Mouse (Mus musculus) CH12F3 (cell line): ENCODE measurements around the gene Gm3072.
"Not testable (repeated sequence)": the region's sequence is repeated elsewhere in the genome, so short reads cannot be mapped to it uniquely, and the experiment has no call there.

Experiments used
- in situ Hi-C: fragments of 300-500 bp; cut with MboI; formaldehyde crosslinking; loops from 2 replicates; pipeline ENCODE4 v1.14.3; 2020; ENCODE audit warnings: low sequenced_read_pairs

Gene Gm3072

DNA sequence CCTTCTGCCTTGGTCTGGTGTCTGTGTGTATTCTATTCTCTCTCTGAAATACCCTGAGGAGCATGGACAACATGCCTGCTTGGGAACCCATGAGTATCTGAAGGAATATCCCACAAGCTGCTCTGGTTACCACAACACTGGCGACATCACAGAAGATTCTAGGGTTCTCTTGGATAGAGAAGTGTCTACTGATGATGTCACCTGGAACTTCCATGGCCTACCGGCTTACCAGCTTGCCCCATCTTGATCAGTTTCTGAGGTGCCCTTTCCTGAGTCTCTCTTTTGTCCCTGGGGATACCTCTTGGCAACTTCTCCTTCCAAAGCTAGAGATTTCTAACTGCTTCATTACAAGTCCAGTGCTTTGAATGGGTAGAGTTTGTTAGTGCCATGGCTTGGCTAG, at the start of gene Gm3072:
Gene Gm3072, minus strand, starts transcription at position 101 of the 400 bp plus-strand sequence.
- in situ Hi-C loops = not testable (repeated sequence)

DNA sequence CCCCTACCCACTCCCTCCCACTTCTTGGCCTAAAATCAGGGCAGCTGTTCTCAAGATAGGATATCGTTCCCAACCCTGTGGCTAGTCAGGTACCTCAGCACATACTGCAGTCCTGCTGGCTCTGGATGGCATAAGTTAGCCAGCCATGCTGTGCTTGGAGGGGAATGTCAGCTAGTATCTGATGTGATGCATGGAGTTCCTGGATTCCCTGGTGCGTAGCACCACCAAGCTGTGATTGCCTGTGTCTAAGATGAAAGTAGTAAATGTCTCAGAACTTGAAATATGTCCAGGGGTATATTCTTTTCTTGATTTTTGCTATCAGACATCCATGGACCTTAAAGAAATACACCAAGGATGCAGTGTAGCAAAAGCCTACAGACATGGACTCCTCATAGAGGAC, 23.8 kb upstream of the Gm3072 start:
- in situ Hi-C loops = not testable (repeated sequence)

DNA sequence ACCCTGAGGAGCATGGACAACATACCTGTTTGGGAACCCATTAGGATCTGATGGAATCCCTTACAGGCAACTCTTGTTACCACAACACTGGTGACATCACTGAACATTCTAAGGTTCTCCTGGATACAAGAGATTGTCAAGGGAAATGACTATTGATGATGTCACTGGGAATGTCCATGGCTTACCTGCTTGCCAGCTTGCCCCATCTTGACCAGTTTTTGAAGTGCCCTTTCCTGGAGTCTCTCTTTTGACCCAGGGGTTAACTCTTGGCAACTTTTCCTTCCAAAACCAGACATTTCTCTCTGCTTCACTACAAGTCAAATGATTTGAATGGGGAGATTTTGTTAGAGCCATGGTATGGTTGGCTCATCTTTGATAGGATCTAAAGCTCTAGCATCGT, 22.0 kb upstream of the Gm3072 start, which contains the start of gene Gm3676:
Gene Gm3676, minus strand, starts transcription at position 101 of the 400 bp plus-strand sequence.
- in situ Hi-C loops = not testable (repeated sequence)

DNA sequence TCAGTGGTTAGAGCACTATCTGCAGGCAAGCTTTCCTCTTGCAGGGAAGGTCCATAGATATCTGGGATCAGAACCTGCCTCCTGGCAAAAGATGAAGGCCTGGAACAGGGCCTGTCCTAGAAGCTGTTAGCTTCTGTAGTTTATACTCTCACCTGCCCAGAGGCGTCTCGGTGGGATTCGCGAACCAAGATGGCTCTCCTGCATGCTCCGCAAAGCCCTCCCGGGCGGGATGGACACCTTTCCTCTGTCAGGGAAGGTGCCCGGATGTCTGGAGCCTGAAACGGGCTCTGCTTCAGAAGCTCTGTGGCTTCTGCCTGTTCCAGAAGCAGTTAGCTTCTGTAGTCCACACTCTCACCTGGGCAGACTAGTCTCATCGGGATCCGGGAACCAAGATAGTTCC, 5.7 kb upstream of the Gm3072 start:
- in situ Hi-C loops = not testable (repeated sequence)

DNA sequence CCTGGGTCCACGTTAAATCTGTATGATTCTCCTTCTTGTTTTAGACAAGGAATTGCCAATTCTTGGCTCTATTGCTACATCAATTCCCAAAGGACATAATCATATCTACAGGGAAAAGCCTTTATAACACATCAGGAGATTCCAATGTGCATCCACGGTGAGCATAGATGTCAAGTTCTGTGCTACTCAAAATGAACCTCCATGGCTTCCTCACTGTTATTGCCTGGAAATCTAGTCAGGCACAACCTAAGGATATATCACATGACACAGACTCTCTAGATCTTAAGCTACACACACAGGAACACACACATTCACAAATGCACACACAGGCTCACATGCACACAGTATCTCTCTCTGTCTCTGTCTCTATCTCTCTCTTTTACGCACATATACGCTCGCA, 1.9 kb downstream of the Gm3072 start:
- in situ Hi-C loops = not testable (repeated sequence)

DNA sequence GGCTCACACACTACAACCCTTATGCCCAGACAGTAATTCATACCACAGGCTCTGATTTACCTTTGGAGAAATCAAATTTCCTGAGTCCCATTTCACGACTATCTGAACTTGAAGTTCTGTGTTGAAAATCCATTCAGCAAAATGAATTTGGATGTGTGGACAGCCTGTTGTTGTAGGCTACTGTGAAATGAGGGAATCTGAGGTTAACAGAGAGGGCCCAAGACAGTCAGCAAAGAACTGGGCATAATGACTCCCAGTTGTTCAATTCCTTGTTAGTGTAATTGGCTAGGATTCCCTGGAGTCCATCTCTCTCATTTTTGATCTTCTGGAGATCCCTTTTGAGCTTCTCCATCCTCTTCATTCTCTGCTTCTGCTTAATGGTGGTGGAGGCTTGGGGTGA, 13.7 kb downstream of the Gm3072 start:
- in situ Hi-C loops = not testable (repeated sequence)

DNA sequence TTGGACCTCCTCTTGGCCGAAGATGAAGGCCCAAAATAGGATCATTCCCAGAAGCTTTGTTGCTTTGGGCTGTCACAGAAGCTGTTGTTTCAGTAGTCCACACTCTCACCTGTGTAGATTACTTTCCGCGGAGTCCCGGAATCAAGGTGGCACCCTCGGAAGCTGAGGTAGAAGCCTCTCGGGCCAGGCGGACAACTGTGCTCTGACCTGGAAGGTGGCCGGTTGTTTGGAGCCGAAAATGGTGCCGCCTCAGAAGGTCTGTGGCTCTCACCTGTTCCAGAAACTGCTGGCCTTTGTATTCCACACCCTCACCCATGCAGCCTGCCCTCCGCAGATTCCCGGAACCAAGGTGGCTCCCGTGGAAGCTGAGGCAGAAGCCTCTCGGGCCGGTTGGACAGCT, 23.5 kb downstream of the Gm3072 start:
- in situ Hi-C loops = not testable (repeated sequence)

DNA sequence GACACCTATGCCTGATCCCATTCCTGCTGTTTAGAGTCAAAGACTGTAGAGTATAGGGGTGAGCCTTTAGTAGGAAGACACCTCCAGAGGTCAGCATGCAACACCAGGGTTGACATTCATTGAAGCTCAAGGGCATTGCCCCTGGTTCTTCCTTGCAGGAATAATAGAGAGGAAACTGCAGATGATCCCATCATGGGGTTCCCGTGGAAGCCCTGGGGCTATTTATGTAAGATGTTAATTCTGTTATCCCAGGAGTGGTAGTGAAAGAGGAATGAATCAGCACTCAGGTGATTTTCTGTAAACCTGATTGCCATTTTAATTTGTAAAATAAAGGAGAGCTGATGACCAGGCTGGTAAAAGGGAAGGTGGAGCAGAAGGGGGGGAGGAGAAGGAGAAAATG, 38.1 kb downstream of the Gm3072 start:
- in situ Hi-C loops = not testable (repeated sequence)

DNA sequence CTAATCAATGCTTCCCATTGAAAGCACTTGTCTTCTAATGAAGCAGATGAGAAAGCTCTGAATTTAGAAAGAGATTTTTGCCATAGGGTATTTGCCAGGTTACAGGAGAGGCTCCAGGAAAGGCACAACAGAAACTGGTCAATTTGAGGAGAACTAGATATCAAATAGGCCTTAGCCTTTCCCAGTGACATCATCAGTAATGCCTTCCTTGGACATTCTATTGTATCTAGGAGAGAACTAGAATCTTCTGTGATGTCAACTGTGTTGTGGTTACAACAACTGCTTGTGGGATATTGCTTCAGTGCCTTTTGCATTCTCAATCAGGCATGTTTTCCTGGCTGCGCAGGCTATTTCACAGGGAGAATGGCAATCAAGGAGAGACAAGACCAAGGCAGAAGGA, 51.5 kb downstream of the Gm3072 start, which contains the start of gene 1700049E17Rik2:
Gene 1700049E17Rik2, plus strand, starts transcription at position 301 of the 400 bp plus-strand sequence.
- in situ Hi-C loops = not testable (repeated sequence)
